Mouse (Mus musculus) lung, embryonic 14.5 days (tissue): ENCODE measurements around the gene Ntan1. TPM values are rescaled to one million over a fixed set of nuclear protein-coding genes. Genes with fewer than 3 reads are reported as not detected.

Source experiments
- ATAC-seq: fragments of 200-750 bp; cut with Nextera tagmentation; 2 replicates; pipeline ENCODE4 v1.8.0; 2017; ENCODE audit warnings: mild to moderate bottlenecking, moderate TSS enrichment, moderate library complexity; ENCODE audit not compliant: insufficient read depth
- DNase-seq: peaks from one replicate; pipeline ENCODE4 v3.0.0-alpha.2; 2015
- H3K27ac ChIP-seq: fragments of 300-500 bp; sonication (generic); 2 replicates; pipeline ENCODE4 v1.5.1; 2014; ENCODE audit warnings: low read depth, mild to moderate bottlenecking, moderate library complexity
- H3K27me3 ChIP-seq: fragments of 300-500 bp; sonication (generic); 2 replicates; pipeline ENCODE4 v1.6.1; 2014; ENCODE audit warnings: low read length, control low read depth; ENCODE audit not compliant: insufficient read depth
- H3K36me3 ChIP-seq: fragments of 300-500 bp; sonication (generic); 2 replicates; pipeline ENCODE4 v1.6.1; 2014; ENCODE audit warnings: control low read depth; ENCODE audit not compliant: insufficient read depth
- H3K4me1 ChIP-seq: fragments of 300-500 bp; sonication (generic); 2 replicates; pipeline ENCODE4 v1.6.1; 2014; ENCODE audit warnings: antibody characterized with exemption, control low read depth; ENCODE audit not compliant: insufficient read depth
- H3K4me2 ChIP-seq: fragments of 300-500 bp; sonication (generic); 2 replicates; pipeline ENCODE4 v1.6.1; 2014; ENCODE audit warnings: mild to moderate bottlenecking
- H3K4me3 ChIP-seq: fragments of 300-500 bp; sonication (generic); 2 replicates; pipeline ENCODE4 v1.5.1; 2014; ENCODE audit warnings: low read depth, low read length
- H3K9ac ChIP-seq: fragments of 300-500 bp; sonication (generic); 2 replicates; pipeline ENCODE4 v1.6.1; 2014
- H3K9me3 ChIP-seq: fragments of 300-500 bp; sonication (generic); 2 replicates; pipeline ENCODE4 v1.6.1; 2016; ENCODE audit warnings: low read depth, low read length, control low read depth
- CTCF ChIP-seq: IDR thresholded peaks from 2 replicates; pipeline ENCODE4 v1.5.1; 2016; ENCODE audit warnings: antibody characterized with exemption, low read depth
- WGBS: fragments of 180-500 bp; shearing (Covaris S2); extraction: QIAGEN DNeasy Blood & Tissue Kit; methylation state at CpG from one replicate; pipeline ENCODE4 v1.1.7; 2014; 5-methylcytosine and 5-hydroxymethylcytosine counted together
- polyA plus RNA-seq: library from polyadenylated mRNA; unstranded; fragments of >200 nt; fragmentation: Nextera tagmentation; extraction: Ambion mirVana; gene quantifications from 2 replicates; pipeline ENCODE4 v1.2.1, GENCODE M21; 2014

Gene Ntan1
- polyA plus RNA-seq, 1 experiment from 2014 or later, result 162 TPM

- Histone ChIP-seq H3K4me2 (no peak overlapping the region), H3K27ac (no peak overlapping the region), H3K27me3 (no peaks in the 10 kb centered on the region), H3K9me3 (no peaks in the 10 kb centered on the region), H3K9ac (no peak overlapping the region), H3K4me1 (no peaks in the 10 kb centered on the region), H3K4me3 (no peak overlapping the region), H3K36me3 (peaks cover 76% of the 10 kb centered on the region)
- TF ChIP-seq CTCF, result no peak
- DNase-seq, result no peak
- WGBS, result 91% methylated on average over 3 of the region's 3 CpGs
- ATAC-seq, result no peak
Observed at GRCm38 (mm10) chr16:13813200-13813599, 5.4 kb upstream of the Ntan1 start.

- no peak for DNase-seq
Observed at GRCm38 (mm10) chr16:13819394-13819743, 724 bp downstream of the Ntan1 start.

GRCm38 (mm10) chr16:13819806-13820500 lies 1.3 kb downstream of the Ntan1 start:
- Histone ChIP-seq H3K36me3 (peaks cover 11% of the 10 kb centered on the region; the same call in 1 of the 2 replicates), H3K9me3 (no peaks in the 10 kb centered on the region), H3K4me1 (peaks cover 3% of the 10 kb centered on the region), H3K9ac (peak overlapping the region; percentile 90), H3K27me3 (no peaks in the 10 kb centered on the region), H3K4me2 (peak overlapping the region; percentile 79), H3K27ac (peak overlapping the region; percentile 93), H3K4me3 (peak overlapping the region; percentile 81)
- WGBS, result 25% methylated on average over 12 of the region's 12 CpGs
- no peak for TF ChIP-seq CTCF
- DNase-seq (peak; percentile 43), ATAC-seq (no peak)

More at GRCm38 (mm10) chr16:13819394-13819743, 724 bp downstream of the Ntan1 start:
- peak; percentile 61 for ATAC-seq
- WGBS, result under 1% methylated on average over 36 of the region's 36 CpGs
- Histone ChIP-seq H3K36me3 (peaks cover 17% of the 10 kb centered on the region), H3K4me3 (peak overlapping the region; percentile 81), H3K9ac (peak overlapping the region; percentile 90), H3K9me3 (no peaks in the 10 kb centered on the region), H3K4me2 (peak overlapping the region; percentile 79), H3K27me3 (no peaks in the 10 kb centered on the region), H3K27ac (peak overlapping the region; percentile 93), H3K4me1 (peaks cover 3% of the 10 kb centered on the region)
- TF ChIP-seq CTCF, result no peak

- Histone ChIP-seq H3K9ac (no peak overlapping the region), H3K36me3 (0 out of 2 replicates have a peak, but pooled peaks cover 7% of the 10 kb centered on the region), H3K4me2 (peak overlapping the region; percentile 79), H3K4me1 (peaks cover 3% of the 10 kb centered on the region), H3K4me3 (peak overlapping the region; percentile 81), H3K27me3 (no peaks in the 10 kb centered on the region), H3K27ac (no peak overlapping the region), H3K9me3 (no peaks in the 10 kb centered on the region)
- ATAC-seq (no peak), DNase-seq (no peak)
- WGBS, result 93% methylated on average over 5 of the region's 5 CpGs
- TF ChIP-seq CTCF, result no peak
Observed at GRCm38 (mm10) chr16:13820771-13821170, 2.1 kb downstream of the Ntan1 start.

GRCm38 (mm10) chr16:13825781-13826490 lies 7.3 kb downstream of the Ntan1 start:
- Histone ChIP-seq H3K4me3 (no peak overlapping the region), H3K36me3 (peaks cover 41% of the 10 kb centered on the region), H3K4me2 (no peak overlapping the region), H3K9me3 (no peaks in the 10 kb centered on the region), H3K4me1 (no peaks in the 10 kb centered on the region), H3K9ac (no peak overlapping the region), H3K27me3 (no peaks in the 10 kb centered on the region), H3K27ac (no peak overlapping the region)
- no peak for TF ChIP-seq CTCF
- 62% methylated on average over 7 of the region's 7 CpGs for WGBS
- ATAC-seq (no peak), DNase-seq (no peak)

- Histone ChIP-seq H3K36me3 (peaks cover 47% of the 10 kb centered on the region), H3K4me2 (no peak overlapping the region), H3K4me3 (no peak overlapping the region), H3K27ac (no peak overlapping the region), H3K4me1 (no peaks in the 10 kb centered on the region), H3K9ac (no peak overlapping the region), H3K27me3 (no peaks in the 10 kb centered on the region), H3K9me3 (no peaks in the 10 kb centered on the region)
- DNase-seq (no peak), ATAC-seq (0 out of 2 replicates have a peak, but pooled peaks have one; percentile 16)
- WGBS, result 81% methylated on average over 4 of the region's 4 CpGs
- TF ChIP-seq CTCF, result no peak
Observed at GRCm38 (mm10) chr16:13826511-13826910, 7.9 kb downstream of the Ntan1 start.

- no peak for ATAC-seq
- no peaks in the 10 kb centered on the region for H3K9me3 ChIP-seq
Observed at GRCm38 (mm10) chr16:13830444-13830843, 11.8 kb downstream of the Ntan1 start.

More at GRCm38 (mm10) chr16:13830444-13830843, 11.8 kb downstream of the Ntan1 start:
- 87% methylated on average over 10 of the region's 10 CpGs for WGBS
- Histone ChIP-seq H3K27ac (no peak overlapping the region), H3K4me3 (no peak overlapping the region), H3K4me1 (no peaks in the 10 kb centered on the region), H3K4me2 (no peak overlapping the region), H3K36me3 (peaks cover 85% of the 10 kb centered on the region), H3K9ac (no peak overlapping the region), H3K27me3 (no peaks in the 10 kb centered on the region)
- no peak for DNase-seq
- TF ChIP-seq CTCF, result no peak
